Mouse (Mus musculus): ENCODE results near the gene Taok3. TPM values are rescaled to one million over a fixed set of nuclear protein-coding genes. Genes with fewer than 3 reads are reported as not detected.

The Taok3 gene
- polyA plus RNA-seq, 1 experiment from 2014 or later, result 18.1 TPM

- Histone ChIP-seq H3K9ac (ENCODE audit: low read depth, low read length) (no peak overlapping the region), H3K4me3 (ENCODE audit: low read depth, low read length) (no peak overlapping the region), H3K9me3 (ENCODE audit: control insufficient read depth, low read length) (no peaks in the 10 kb centered on the region), H3K36me3 (ENCODE audit: control insufficient read depth, insufficient read depth, low read length) (no peaks in the 10 kb centered on the region), H3K4me1 (ENCODE audit: control insufficient read depth, insufficient read depth, low read length) (0 out of 2 replicates have a peak, but pooled peaks cover 4% of the 10 kb centered on the region), H3K4me2 (ENCODE audit: low read depth, low read length) (no peak overlapping the region), H3K27ac (replicated peaks; ENCODE audit: low read depth, low read length) (no peak overlapping the region), H3K27me3 (replicated peaks; ENCODE audit: control insufficient read depth, insufficient read depth, low read length) (no peaks in the 10 kb centered on the region)
- WGBS, result 72% methylated on average over 4 of the region's 4 CpGs
- ATAC-seq (ENCODE audit: low read depth) (no peak), DNase-seq (ENCODE audit: low spot score) (no peak)
Observed at GRCm38 (mm10) chr5:117239106-117239505, 119.2 kb downstream of the Taok3 start.

- H3K9ac ChIP-seq (ENCODE audit: low read depth, low read length), result peak overlapping the region; percentile 68
- H3K9me3 ChIP-seq (ENCODE audit: control insufficient read depth, low read length), result no peaks in the 10 kb centered on the region
- peak overlapping the region; percentile 58; the same call in 1 of the 2 replicates for H3K27ac ChIP-seq (replicated peaks; ENCODE audit: low read depth, low read length)
- peak overlapping the region; percentile 82 for H3K4me2 ChIP-seq (ENCODE audit: low read depth, low read length)
- DNase-seq (ENCODE audit: low spot score), result no peak
- 0 out of 2 replicates have a peak, but pooled peaks cover 4% of the 10 kb centered on the region for H3K4me1 ChIP-seq (ENCODE audit: control insufficient read depth, insufficient read depth, low read length)
- peak; percentile 58; the same call in 1 of the 2 replicates for ATAC-seq (ENCODE audit: low read depth)
- H3K36me3 ChIP-seq (ENCODE audit: control insufficient read depth, insufficient read depth, low read length), result no peaks in the 10 kb centered on the region
- 5% methylated on average over 12 of the region's 12 CpGs for WGBS
- H3K27me3 ChIP-seq (replicated peaks; ENCODE audit: control insufficient read depth, insufficient read depth, low read length), result no peaks in the 10 kb centered on the region
- peak overlapping the region; percentile 49 for H3K4me3 ChIP-seq (ENCODE audit: low read depth, low read length)
Observed at GRCm38 (mm10) chr5:117240321-117240731, 120.4 kb downstream of the Taok3 start.

- H3K27ac ChIP-seq (replicated peaks; ENCODE audit: low read depth, low read length), result peak overlapping the region; percentile 58; the same call in 1 of the 2 replicates
- ATAC-seq (ENCODE audit: low read depth), result peak; percentile 47
Observed at GRCm38 (mm10) chr5:117240761-117241322, 120.9 kb downstream of the Taok3 start.

GRCm38 (mm10) chr5:117241935-117242531 is 122.1 kb downstream of the Taok3 start:
- Histone ChIP-seq H3K4me1 (ENCODE audit: control insufficient read depth, insufficient read depth, low read length) (0 out of 2 replicates have a peak, but pooled peaks cover 4% of the 10 kb centered on the region), H3K9me3 (ENCODE audit: control insufficient read depth, low read length) (no peaks in the 10 kb centered on the region), H3K36me3 (ENCODE audit: control insufficient read depth, insufficient read depth, low read length) (no peaks in the 10 kb centered on the region), H3K4me2 (ENCODE audit: low read depth, low read length) (peak overlapping the region; percentile 82; the same call in 1 of the 2 replicates), H3K27ac (replicated peaks; ENCODE audit: low read depth, low read length) (no peak overlapping the region; the same call in 1 of the 2 replicates), H3K27me3 (replicated peaks; ENCODE audit: control insufficient read depth, insufficient read depth, low read length) (no peaks in the 10 kb centered on the region), H3K4me3 (ENCODE audit: low read depth, low read length) (peak overlapping the region; percentile 49), H3K9ac (ENCODE audit: low read depth, low read length) (no peak overlapping the region)
- no peak for ATAC-seq (ENCODE audit: low read depth)
- WGBS, result 73% methylated on average over 16 of the region's 16 CpGs
- no peak for DNase-seq (ENCODE audit: low spot score)

More at GRCm38 (mm10) chr5:117240761-117241322, 120.9 kb downstream of the Taok3 start:
- no peaks in the 10 kb centered on the region for H3K27me3 ChIP-seq (replicated peaks; ENCODE audit: control insufficient read depth, insufficient read depth, low read length)
- 0 out of 2 replicates have a peak, but pooled peaks cover 4% of the 10 kb centered on the region for H3K4me1 ChIP-seq (ENCODE audit: control insufficient read depth, insufficient read depth, low read length)
- peak overlapping the region; percentile 82 for H3K4me2 ChIP-seq (ENCODE audit: low read depth, low read length)
- peak overlapping the region; percentile 49 for H3K4me3 ChIP-seq (ENCODE audit: low read depth, low read length)
- H3K36me3 ChIP-seq (ENCODE audit: control insufficient read depth, insufficient read depth, low read length), result no peaks in the 10 kb centered on the region
- H3K9me3 ChIP-seq (ENCODE audit: control insufficient read depth, low read length), result no peaks in the 10 kb centered on the region
- H3K9ac ChIP-seq (ENCODE audit: low read depth, low read length), result peak overlapping the region; percentile 68
- 3% methylated on average over 31 of the region's 32 CpGs for WGBS
- peak; percentile 45 for DNase-seq (ENCODE audit: low spot score)

GRCm38 (mm10) chr5:117242671-117243478 is 122.9 kb downstream of the Taok3 start:
- Histone ChIP-seq H3K4me2 (ENCODE audit: low read depth, low read length) (peak overlapping the region; percentile 47), H3K4me1 (ENCODE audit: control insufficient read depth, insufficient read depth, low read length) (0 out of 2 replicates have a peak, but pooled peaks cover 4% of the 10 kb centered on the region), H3K36me3 (ENCODE audit: control insufficient read depth, insufficient read depth, low read length) (no peaks in the 10 kb centered on the region), H3K9me3 (ENCODE audit: control insufficient read depth, low read length) (no peaks in the 10 kb centered on the region), H3K4me3 (ENCODE audit: low read depth, low read length) (peak overlapping the region; percentile 34), H3K9ac (ENCODE audit: low read depth, low read length) (peak overlapping the region; percentile 46), H3K27ac (replicated peaks; ENCODE audit: low read depth, low read length) (no peak overlapping the region), H3K27me3 (replicated peaks; ENCODE audit: control insufficient read depth, insufficient read depth, low read length) (no peaks in the 10 kb centered on the region)
- DNase-seq (ENCODE audit: low spot score) (peak; percentile 39), ATAC-seq (ENCODE audit: low read depth) (no peak)
- WGBS, result 27% methylated on average over 22 of the region's 22 CpGs

GRCm38 (mm10) chr5:117245170-117245569 is 125.2 kb downstream of the Taok3 start:
- 74% methylated on average over 8 of the region's 8 CpGs for WGBS
- no peak overlapping the region for H3K4me2 ChIP-seq (ENCODE audit: low read depth, low read length)
- no peaks in the 10 kb centered on the region for H3K27me3 ChIP-seq (replicated peaks; ENCODE audit: control insufficient read depth, insufficient read depth, low read length)
- no peak overlapping the region for H3K9ac ChIP-seq (ENCODE audit: low read depth, low read length)
- DNase-seq (ENCODE audit: low spot score) (no peak), ATAC-seq (ENCODE audit: low read depth) (no peak)
- H3K27ac ChIP-seq (replicated peaks; ENCODE audit: low read depth, low read length), result no peak overlapping the region
- no peaks in the 10 kb centered on the region for H3K36me3 ChIP-seq (ENCODE audit: control insufficient read depth, insufficient read depth, low read length)
- H3K4me3 ChIP-seq (ENCODE audit: low read depth, low read length), result no peak overlapping the region
- no peaks in the 10 kb centered on the region for H3K9me3 ChIP-seq (ENCODE audit: control insufficient read depth, low read length)
- H3K4me1 ChIP-seq (ENCODE audit: control insufficient read depth, insufficient read depth, low read length), result 0 out of 2 replicates have a peak, but pooled peaks cover 4% of the 10 kb centered on the region

GRCm38 (mm10) chr5:117248351-117248750 is 128.4 kb downstream of the Taok3 start:
- DNase-seq (ENCODE audit: low spot score) (no peak), ATAC-seq (ENCODE audit: low read depth) (no peak; the same call in 1 of the 2 replicates)
- Histone ChIP-seq H3K4me1 (ENCODE audit: control insufficient read depth, insufficient read depth, low read length) (no peaks in the 10 kb centered on the region), H3K9ac (ENCODE audit: low read depth, low read length) (no peak overlapping the region), H3K4me2 (ENCODE audit: low read depth, low read length) (no peak overlapping the region), H3K27ac (replicated peaks; ENCODE audit: low read depth, low read length) (no peak overlapping the region), H3K36me3 (ENCODE audit: control insufficient read depth, insufficient read depth, low read length) (0 out of 2 replicates have a peak, but pooled peaks cover 8% of the 10 kb centered on the region), H3K9me3 (ENCODE audit: control insufficient read depth, low read length) (no peaks in the 10 kb centered on the region), H3K4me3 (ENCODE audit: low read depth, low read length) (no peak overlapping the region), H3K27me3 (replicated peaks; ENCODE audit: control insufficient read depth, insufficient read depth, low read length) (no peaks in the 10 kb centered on the region)
- WGBS, result 25% methylated on average over 10 of the region's 10 CpGs

GRCm38 (mm10) chr5:117250796-117251195 is 130.9 kb downstream of the Taok3 start:
- no peaks in the 10 kb centered on the region for H3K4me1 ChIP-seq (ENCODE audit: control insufficient read depth, insufficient read depth, low read length)
- 0 out of 2 replicates have a peak, but pooled peaks cover 8% of the 10 kb centered on the region for H3K36me3 ChIP-seq (ENCODE audit: control insufficient read depth, insufficient read depth, low read length)
- 58% methylated on average over 21 of the region's 24 CpGs for WGBS
- H3K9me3 ChIP-seq (ENCODE audit: control insufficient read depth, low read length), result no peaks in the 10 kb centered on the region
- DNase-seq (ENCODE audit: low spot score), result no peak
- no peak for ATAC-seq (ENCODE audit: low read depth)
- H3K27me3 ChIP-seq (replicated peaks; ENCODE audit: control insufficient read depth, insufficient read depth, low read length), result no peaks in the 10 kb centered on the region
- no peak overlapping the region for H3K4me2 ChIP-seq (ENCODE audit: low read depth, low read length)
- H3K9ac ChIP-seq (ENCODE audit: low read depth, low read length), result 0 out of 2 replicates have a peak overlapping the region, but pooled peaks have one; percentile 14
- no peak overlapping the region for H3K27ac ChIP-seq (replicated peaks; ENCODE audit: low read depth, low read length)
- H3K4me3 ChIP-seq (ENCODE audit: low read depth, low read length), result no peak overlapping the region

Data from embryonic facial prominence, embryonic 14.5 days (tissue).